Mouse (Mus musculus) lung, adult 2 months (tissue): ENCODE data around the gene Rab8b. TPM values are rescaled to one million over a fixed set of nuclear protein-coding genes. Genes with fewer than 3 reads are reported as not detected.

Experiments used
- DNase-seq: peaks from one replicate; pipeline ENCODE4 v3.0.0; 2022
- H3K4me1 ChIP-seq: fragments of 200-500 bp; 2 replicates; pipeline ENCODE4 v1.6.1; 2011; ENCODE audit warnings: low read length; ENCODE audit not compliant: control insufficient read depth, insufficient read depth
- H3K4me3 ChIP-seq: fragments of 200-500 bp; replicated peaks from 2 replicates; pipeline ENCODE3; 2011; ENCODE audit warnings: low read depth, mild to moderate bottlenecking, control low read depth, low read length; ENCODE audit errors: extremely low read depth
- CTCF ChIP-seq: fragments of 200-500 bp; IDR thresholded peaks from 2 replicates; pipeline ENCODE4 v1.5.1; 2011; ENCODE audit warnings: mild to moderate bottlenecking, low read length, control low read depth; ENCODE audit not compliant: insufficient read depth
- POLR2A ChIP-seq: fragments of 200-500 bp; IDR thresholded peaks from 2 replicates; pipeline ENCODE4 v1.6.1; 2011; ENCODE audit warnings: low read depth, mild to moderate bottlenecking, control low read depth, low read length, borderline replicate concordance; ENCODE audit errors: extremely low read depth
- WGBS: fragments of 180-500 bp; shearing (Covaris S2); methylation state at CpG from one replicate; pipeline ENCODE4 v1.1.7; 2018; 5-methylcytosine and 5-hydroxymethylcytosine counted together
- polyA plus RNA-seq: library from polyadenylated mRNA; depleted of rRNA; stranded (reverse); fragments of >200 nt; gene quantifications from 2 replicates; pipeline ENCODE4 v1.2.3, GENCODE M21; 2012; rRNA removed

Gene Rab8b
- 11.9 and 19.2 TPM in 2 replicates for polyA plus RNA-seq

- Histone ChIP-seq H3K4me3 (peak within 1 kb of the TSS; percentile 84), H3K4me1 (peaks cover 15% of the 10 kb centered on the region)
- under 1% methylated on average over 48 of the region's 49 CpGs for WGBS
- DNase-seq = peak; percentile 92
- peak; percentile 83; the same call in 1 of the 2 replicates for TF ChIP-seq POLR2A
- no peak for TF ChIP-seq CTCF
These were observed at the start of gene Rab8b for GRCm38 (mm10) chr9:66919382-66919971. Gene Rab8b (minus strand): TSS chr9:66919687.

- Histone ChIP-seq H3K4me1 (no peaks in the 10 kb centered on the region), H3K4me3 (no peak overlapping the region)
- no peak for DNase-seq
- WGBS = 52% methylated on average over 8 of the region's 8 CpGs
- TF ChIP-seq CTCF (no peak), POLR2A (no peak)
These were observed 48.0 kb upstream of the Rab8b start for GRCm38 (mm10) chr9:66967492-66967891.

GRCm38 (mm10) chr9:66961478-66961877 is 42.0 kb upstream of the Rab8b start:
- no peaks in the 10 kb centered on the region for H3K4me1 ChIP-seq
- no peak overlapping the region for H3K4me3 ChIP-seq
- TF ChIP-seq CTCF = no peak
- TF ChIP-seq POLR2A = no peak
- WGBS = 74% methylated on average over 3 of the region's 3 CpGs
- DNase-seq = no peak

GRCm38 (mm10) chr9:66957451-66957850 is 38.0 kb upstream of the Rab8b start:
- DNase-seq = no peak
- no peaks in the 10 kb centered on the region for H3K4me1 ChIP-seq
- 95% methylated on average over 3 of the region's 3 CpGs for WGBS
- TF ChIP-seq POLR2A (no peak), CTCF (no peak)
- no peak overlapping the region for H3K4me3 ChIP-seq

- no peak for TF ChIP-seq POLR2A
- no peak for TF ChIP-seq CTCF
- Histone ChIP-seq H3K4me3 (no peak overlapping the region), H3K4me1 (no peaks in the 10 kb centered on the region)
- 64% methylated on average over 2 of the region's 2 CpGs for WGBS
- DNase-seq = no peak
These were observed 33.4 kb upstream of the Rab8b start for GRCm38 (mm10) chr9:66952886-66953285.

- no peak overlapping the region for H3K4me3 ChIP-seq
- 78% methylated on average over 8 of the region's 8 CpGs for WGBS
- TF ChIP-seq POLR2A = no peak
- DNase-seq = no peak
- no peaks in the 10 kb centered on the region for H3K4me1 ChIP-seq
These were observed 32.8 kb upstream of the Rab8b start for GRCm38 (mm10) chr9:66952321-66952720.

- Histone ChIP-seq H3K4me3 (no peak overlapping the region), H3K4me1 (peaks cover 2% of the 10 kb centered on the region; the same call in 1 of the 2 replicates)
- no peak for DNase-seq
- WGBS = 92% methylated on average over 2 of the region's 2 CpGs
- TF ChIP-seq CTCF (no peak), POLR2A (no peak)
These were observed 29.0 kb upstream of the Rab8b start for GRCm38 (mm10) chr9:66948536-66948935.

- Histone ChIP-seq H3K4me1 (peaks cover 2% of the 10 kb centered on the region; the same call in 1 of the 2 replicates), H3K4me3 (peak within 1 kb of the TSS; percentile 83)
- WGBS = under 1% methylated on average over 77 of the region's 77 CpGs
- peak; percentile 90 for DNase-seq
- TF ChIP-seq CTCF = no peak
- peak; percentile 74; the same call in 1 of the 2 replicates for TF ChIP-seq POLR2A
These were observed 26.5 kb upstream of the Rab8b start, which contains the start of gene Rps27l for GRCm38 (mm10) chr9:66945647-66946641. Gene Rps27l (plus strand): TSS chr9:66946086.

GRCm38 (mm10) chr9:66945161-66945560 is 25.7 kb upstream of the Rab8b start:
- Histone ChIP-seq H3K4me3 (peak overlapping the region; percentile 61), H3K4me1 (peaks cover 2% of the 10 kb centered on the region; the same call in 1 of the 2 replicates)
- WGBS = 9% methylated on average over 4 of the region's 4 CpGs
- no peak for TF ChIP-seq CTCF
- TF ChIP-seq POLR2A = no peak
- DNase-seq = no peak
